Mouse (Mus musculus): ENCODE results near the gene Fbxo46.

- TF ChIP-seq CTCF (conservative IDR thresholded peaks at IDR 0.05 in 1 of 2, IDR thresholded peaks at IDR 0.05 in 1 of 2; ENCODE audit: low read depth in 2 of 2, low read length in 2 of 2) (no peak), EP300 (IDR thresholded peaks at IDR 0.05; ENCODE audit: low read length) (no peak), RCOR1 (conservative IDR thresholded peaks at IDR 0.05; ENCODE audit: low read depth, low read length) (no peak), KAT2A (IDR thresholded peaks at IDR 0.05; ENCODE audit: insufficient replicate concordance, low read length) (no peak), RAD21 (IDR thresholded peaks at IDR 0.05; ENCODE audit: low read depth, low read length) (no peak), MYC (IDR thresholded peaks at IDR 0.05; ENCODE audit: low read depth, low read length) (no peak)
Measured at GRCm38 (mm10) chr7:19104486-19104885, 15.2 kb upstream of the Fbxo46 start.

Measured in CH12.LX (cell line).